Comparison of ENCODE assay signal across 10 mouse cellular contexts in genomic region chr7:48879574-48879973, GRCm38 (mm10). TPM values are rescaled to one million over a fixed set of nuclear protein-coding genes. Genes with fewer than 3 reads are reported as not detected.
DNase-seq lines count a peak whose midpoint lies in the region; ATAC-seq and TF ChIP-seq lines count a peak whose summit lies in the region.
"Had no signal": no experiment of that assay in that cellular context is flagged by ENCODE, and none has a peak within 500 bp of the region (broad histone marks: within the 10 kb centered on the region; RNA-seq: fewer than 3 reads in every experiment).

No protein-coding gene starts in this region.

- peak overlapping the region in 1 of 3 experiments; percentile 17 for H3K4me3 ChIP-seq in CH12.LX (replicated peaks in 1 of 3; ENCODE audit: low read depth in 2 of 3, low read length in 2 of 3, poor library complexity in 1 of 3)
- H3K4me3 ChIP-seq in forebrain, embryonic 16.5 days (replicated peaks; ENCODE audit: low read length) = peak overlapping the region; percentile 18
- peak overlapping the region; percentile 84 for H3K4me3 ChIP-seq in liver, embryonic 12.5 days

- in situ Hi-C loops in CH12.LX (cut with MboI; ENCODE audit: low pct_ligation_motif_present, low pct_unique_long_range_greater_than_20kb, low sequenced_read_pairs) = loop anchor here (5.0 kb wide), 1 partner anchor 122 kb away; no protein-coding TSS in a partner anchor

- no peaks in the 10 kb centered on the region; the same call in 1 of the 2 replicates for H3K79me2 ChIP-seq in CH12.LX (replicated peaks; ENCODE audit: control insufficient read depth, extremely low read depth, insufficient read depth, poor library complexity, severe bottlenecking)

- dilution Hi-C loops in CH12.LX (cut with MboI; ENCODE audit: extremely low pct_ligation_motif_present, extremely low pct_unique_long_range_greater_than_20kb, low sequenced_read_pairs) = no loop called here

- peaks cover 4 to 13% of the 10 kb centered on the region in 2 experiments; a peak in 3 of 4 replicates for H3K4me1 ChIP-seq in CH12.LX (ENCODE audit: control insufficient read depth in 1 of 2, insufficient read depth in 2 of 2)
- peaks cover 21% of the 10 kb centered on the region for H3K4me1 ChIP-seq in forebrain, embryonic 16.5 days (replicated peaks; ENCODE audit: control insufficient read depth, insufficient read depth, low read length)
- H3K4me1 ChIP-seq in liver, embryonic 12.5 days = peaks cover 52% of the 10 kb centered on the region

- no peak for ATAC-seq in forebrain, embryonic 16.5 days
- ATAC-seq in liver, embryonic 12.5 days = no peak
- ATAC-seq in inflammation-experienced regulatory T-cells, adult 6 months = no peak
- ATAC-seq: lung, postnatal 0 days had no signal

- TF ChIP-seq RAD21 in CH12.LX (IDR thresholded peaks at IDR 0.05; ENCODE audit: low read depth, low read length) = no peak

- H3K36me3 ChIP-seq in CH12.LX (replicated peaks in 1 of 2; ENCODE audit: control insufficient read depth in 1 of 2, insufficient read depth in 1 of 2, low read length in 1 of 2) = peaks cover 23 to 35% of the 10 kb centered on the region in 2 experiments
- H3K36me3 ChIP-seq in forebrain, embryonic 16.5 days (ENCODE audit: control insufficient read depth, insufficient read depth) = no peaks in the 10 kb centered on the region
- H3K36me3 ChIP-seq in liver, embryonic 12.5 days = peaks cover 50% of the 10 kb centered on the region

- TF ChIP-seq POLR2A in CH12.LX (IDR thresholded peaks at IDR 0.05; ENCODE audit: low read depth, low read length) = no peak

- TF ChIP-seq CTCF in CH12.LX (conservative IDR thresholded peaks at IDR 0.05 in 1 of 2, IDR thresholded peaks at IDR 0.05 in 1 of 2; ENCODE audit: low read depth in 2 of 2, low read length in 2 of 2) = no peak

- no peak for TF ChIP-seq EP300 in CH12.LX (IDR thresholded peaks at IDR 0.05; ENCODE audit: low read length)

- H3K4me2 ChIP-seq in CH12.LX (ENCODE audit: insufficient read depth, low read depth, poor library complexity, severe bottlenecking) = peak overlapping the region; percentile 46
- peak overlapping the region; percentile 44 for H3K4me2 ChIP-seq in forebrain, embryonic 16.5 days (ENCODE audit: low read length)
- peak overlapping the region; percentile 93 for H3K4me2 ChIP-seq in liver, embryonic 12.5 days

- H3K9ac ChIP-seq in CH12.LX (ENCODE audit: insufficient read depth, low read depth) = peak overlapping the region; percentile 40; the same call in 1 of the 2 replicates
- H3K9ac ChIP-seq in forebrain, embryonic 16.5 days (replicated peaks; ENCODE audit: low read depth, low read length) = no peak overlapping the region
- H3K9ac ChIP-seq in liver, embryonic 12.5 days = peak overlapping the region; percentile 89

- H3K27ac ChIP-seq in CH12.LX (ENCODE audit: insufficient read depth, low read depth) = no peak overlapping the region
- H3K27ac ChIP-seq in forebrain, embryonic 16.5 days (ENCODE audit: low read length) = no peak overlapping the region
- peak overlapping the region; percentile 43 for H3K27ac ChIP-seq in liver, embryonic 12.5 days

- peaks cover 29% of the 10 kb centered on the region for H3K27me3 ChIP-seq in CH12.LX (replicated peaks)
- peaks cover 18% of the 10 kb centered on the region for H3K27me3 ChIP-seq in forebrain, embryonic 16.5 days (replicated peaks; ENCODE audit: control insufficient read depth, insufficient read depth, low read length)
- peaks cover 21% of the 10 kb centered on the region for H3K27me3 ChIP-seq in liver, embryonic 12.5 days (replicated peaks)

- DNase-seq in A20 (ENCODE audit: low read depth, low spot score) (peak; percentile 62), CH12.LX (ENCODE audit: extremely low read depth) (peak; percentile 15)
- no peak for DNase-seq in layer of hippocampus, adult 8-10 months (ENCODE audit: low spot score in 2 of 2)
- no peak for DNase-seq in left cerebral cortex, adult 9 months (ENCODE audit: low spot score in 2 of 2)
- DNase-seq in cerebellum, adult 11 months = no peak
- DNase-seq: adrenal gland, adult 8-10 months had no signal

- H3K9me3 ChIP-seq in CH12.LX (replicated peaks; ENCODE audit: low read length) = no peaks in the 10 kb centered on the region
- H3K9me3 ChIP-seq in forebrain, embryonic 16.5 days (ENCODE audit: control insufficient read depth, low read length) = no peaks in the 10 kb centered on the region
- H3K9me3 ChIP-seq in liver, embryonic 12.5 days (replicated peaks) = no peaks in the 10 kb centered on the region

- WGBS in forebrain, embryonic 16.5 days = 38% methylated on average over 3 of the region's 3 CpGs
- WGBS in liver, embryonic 12.5 days (ENCODE audit: insufficient replicate concordance) = 46% methylated on average over 3 of the region's 3 CpGs

TF ChIP-seq in CH12.LX, 34 proteins besides CTCF, POLR2A, EP300 and RAD21:
- TF ChIP-seq NRF1 (IDR thresholded peaks at IDR 0.05; ENCODE audit: low read depth, low read length) (no peak), ZNF384 (IDR thresholded peaks at IDR 0.05; ENCODE audit: low read depth, low read length) (no peak)
TF ChIP-seq in CH12.LX: peak in this region for 0.

RNA-seq across cellular contexts. Expression of gene E2f8, which starts 1.8 kb away (rescaled TPM):
- 3.8 and 5.3 TPM in 2 replicates for total RNA-seq in CH12.LX (2012; rRNA removed)
- 2.4 and 2.6 TPM in 2 replicates for total RNA-seq in CH12.LX (2014; rRNA removed)
- polyA plus RNA-seq in CH12.LX (2012; ENCODE audit: insufficient read length, low read depth) = 14.1 and 17.1 TPM in 2 replicates
- 4.8 and 5.7 TPM in 2 replicates for polyA plus RNA-seq in forebrain, embryonic 16.5 days (2015; fragmentation: Nextera tagmentation; extraction: Ambion mirVana)
- polyA plus RNA-seq in liver, embryonic 12.5 days (2016; fragmentation: Nextera tagmentation; extraction: Ambion mirVana) = 34.5 and 38.7 TPM in 2 replicates
- total RNA-seq in layer of hippocampus, adult 8-10 months (2022) = under 1 TPM in 2 of 4 experiments, not detected in 2; 0.09 to 0.45 TPM
- polyA plus RNA-seq in inflammation-experienced regulatory T-cells, adult 6 months (2017; shearing (Covaris generic)) = 10 to 100 TPM in 1 of 3 experiments, 1 to 10 TPM in 1, under 1 TPM in 1; 0.75 to 16.1 (median 1.6) TPM

RNA-seq across cellular contexts. Expression of gene Nav2, which starts 28.9 kb away (rescaled TPM):
- under 0.01 TPM in 1 of 2 replicates, not detected in the other for total RNA-seq in CH12.LX (2012; rRNA removed)
- not detected in 2 replicates for total RNA-seq in CH12.LX (2014; rRNA removed)
- 0.16 TPM in 1 of 2 replicates, not detected in the other for polyA plus RNA-seq in CH12.LX (2012; ENCODE audit: insufficient read length, low read depth)
- 22.0 and 35.2 TPM in 2 replicates for polyA plus RNA-seq in forebrain, embryonic 16.5 days (2015; fragmentation: Nextera tagmentation; extraction: Ambion mirVana)
- 2.6 and 2.8 TPM in 2 replicates for polyA plus RNA-seq in liver, embryonic 12.5 days (2016; fragmentation: Nextera tagmentation; extraction: Ambion mirVana)
- 100 to 1,000 TPM in 2 of 4 experiments, 10 to 100 TPM in 2; 87.2 to 113 (median 96.0) TPM for total RNA-seq in layer of hippocampus, adult 8-10 months (2022)
- 10 to 100 TPM; 27.1 to 51.3 (median 35.8) TPM for polyA plus RNA-seq in inflammation-experienced regulatory T-cells, adult 6 months (2017; shearing (Covaris generic))

RNA-seq across cellular contexts. Expression of gene Csrp3, which starts 31.7 kb away (rescaled TPM):
- total RNA-seq in CH12.LX (2012; rRNA removed) (1.4 and 1.7 TPM in 2 replicates), CH12.LX (2014; rRNA removed) (2.3 and 2.5 TPM in 2 replicates)
- polyA plus RNA-seq in CH12.LX (2012; ENCODE audit: insufficient read length, low read depth) = 0.29 TPM in 1 of 2 replicates, not detected in the other
- not detected in 2 replicates for polyA plus RNA-seq in forebrain, embryonic 16.5 days (2015; fragmentation: Nextera tagmentation; extraction: Ambion mirVana)
- 0.27 and 0.86 TPM in 2 replicates for polyA plus RNA-seq in liver, embryonic 12.5 days (2016; fragmentation: Nextera tagmentation; extraction: Ambion mirVana)
- total RNA-seq in layer of hippocampus, adult 8-10 months (2022) = not detected
- not detected for polyA plus RNA-seq in inflammation-experienced regulatory T-cells, adult 6 months (2017; shearing (Covaris generic))
- total RNA-seq: adrenal gland, adult 8-10 months had no signal

Comparison
In these comparisons a context has a peak if more than half of its experiments do, and no peak if none do; other contexts are left out.
1. DNase-seq: peak in A20 (single experiment) and CH12.LX (single experiment); none in layer of hippocampus, adult 8-10 months (0 of 2), left cerebral cortex, adult 9 months (0 of 2) and cerebellum, adult 11 months (single experiment).
2. Peak in every context shown above with its lines, with median percentiles within 50 percentile points of each other: H3K4me2 ChIP-seq.